Mouse (Mus musculus) MEL (cell line): ENCODE measurements around the gene Ptges3.

ENCODE experiments used
- BHLHE40 ChIP-seq: IDR thresholded peaks from 2 replicates; pipeline ENCODE4 v1.6.1; 2012; ENCODE audit warnings: low read depth, mild to moderate bottlenecking, inconsistent platforms, low read length, improper control_type of control experiment, borderline replicate concordance
- CTCF ChIP-seq, 3 experiments: IDR thresholded peaks in 2 of 3; conservative IDR thresholded peaks in 1 of 3; 2 replicates each; pipeline ENCODE4 v1.5.1; 2011 to 2012; ENCODE audit warnings: low read length in 3 of 3, low read depth in 2 of 3, mild to moderate bottlenecking in 2 of 3, improper control_type of control experiment in 1 of 3, inconsistent platforms in 1 of 3, mixed read lengths in 1 of 3, moderate library complexity in 1 of 3; ENCODE audit not compliant: control insufficient read depth in 1 of 3, insufficient read depth in 1 of 3, poor library complexity in 1 of 3, severe bottlenecking in 1 of 3
- EP300 ChIP-seq, 2 experiments: IDR thresholded peaks; 2 replicates each; pipeline ENCODE4 v1.6.1; 2011; ENCODE audit warnings: improper control_type of control experiment in 2 of 2, low read length in 2 of 2, low read depth in 1 of 2, mild to moderate bottlenecking in 1 of 2
- MAX ChIP-seq: IDR thresholded peaks from 2 replicates; pipeline ENCODE4 v1.6.1; 2011; ENCODE audit warnings: low read length, improper control_type of control experiment
- POLR2A ChIP-seq, 2 experiments: IDR thresholded peaks; 2 replicates each; pipeline ENCODE4 v1.6.1; 2011 to 2012; ENCODE audit warnings: low read length in 2 of 2, mild to moderate bottlenecking in 2 of 2, control low read depth in 1 of 2, improper control_type of control experiment in 1 of 2, low read depth in 1 of 2, moderate library complexity in 1 of 2; ENCODE audit not compliant: control insufficient read depth in 1 of 2, insufficient read depth in 1 of 2, poor library complexity in 1 of 2
- ZNF384 ChIP-seq: IDR thresholded peaks from 2 replicates; pipeline ENCODE4 v1.6.1; 2012; ENCODE audit warnings: low read depth, mild to moderate bottlenecking, inconsistent platforms, low read length, improper control_type of control experiment

- no peak for TF ChIP-seq BHLHE40
- TF ChIP-seq EP300 (IDR thresholded peaks at IDR 0.05; ENCODE audit: low read depth in 1 of 2, low read length in 2 of 2), result no peak
- TF ChIP-seq CTCF (IDR thresholded peaks at IDR 0.05 in 2 of 3, conservative IDR thresholded peaks at IDR 0.05 in 1 of 3; ENCODE audit: control insufficient read depth in 1 of 3, insufficient read depth in 1 of 3, low read depth in 2 of 3, low read length in 3 of 3, poor library complexity in 1 of 3, severe bottlenecking in 1 of 3), result no peak
- TF ChIP-seq POLR2A (IDR thresholded peaks at IDR 0.05; ENCODE audit: control insufficient read depth in 1 of 2, insufficient read depth in 1 of 2, low read depth in 1 of 2, low read length in 2 of 2, poor library complexity in 1 of 2), result peak in 1 of 2 experiments; percentile 52; a peak in 1 of 4 replicates
- no peak for TF ChIP-seq MAX
- no peak for TF ChIP-seq ZNF384
Observed at GRCm38 (mm10) chr10:128094340-128094968, 35.7 kb downstream of the Ptges3 start.
